Mouse (Mus musculus) testis, adult 2 months (tissue): ENCODE measurements at regions not wholly inside any gene's neighbourhood (a gene's known extent, or its start where the extent isn't known, plus 50 kb on each side); places are given as distances from the start of the nearest gene placed in this dataset.

Experiments used
- H3K27ac ChIP-seq: fragments of 200-500 bp; 2 replicates; pipeline ENCODE4 v1.5.1; 2012; ENCODE audit warnings: low read depth, low read length; ENCODE audit not compliant: control insufficient read depth, insufficient read depth
- H3K27me3 ChIP-seq: fragments of 200-500 bp; 2 replicates; pipeline ENCODE4 v1.6.1; 2012; ENCODE audit warnings: mild to moderate bottlenecking, low read length, moderate library complexity; ENCODE audit not compliant: control insufficient read depth, insufficient read depth
- H3K36me3 ChIP-seq: fragments of 200-500 bp; 2 replicates; pipeline ENCODE4 v1.6.1; 2012; ENCODE audit warnings: mild to moderate bottlenecking, low read length; ENCODE audit not compliant: control insufficient read depth, insufficient read depth
- H3K4me1 ChIP-seq: fragments of 200-500 bp; 2 replicates; pipeline ENCODE4 v1.6.1; 2012; ENCODE audit warnings: low read length; ENCODE audit not compliant: control insufficient read depth, insufficient read depth
- H3K4me3 ChIP-seq: fragments of 200-500 bp; 2 replicates; pipeline ENCODE4 v1.5.1; 2012; ENCODE audit warnings: low read depth, mild to moderate bottlenecking, low read length, moderate library complexity, mixed read lengths; ENCODE audit not compliant: control insufficient read depth
- CTCF ChIP-seq: fragments of 200-500 bp; IDR thresholded peaks from 2 replicates; pipeline ENCODE4 v1.5.1; 2012; ENCODE audit warnings: low read depth, mild to moderate bottlenecking, inconsistent platforms, low read length, moderate library complexity; ENCODE audit not compliant: control insufficient read depth, insufficient read depth, insufficient replicate concordance
- POLR2A ChIP-seq: fragments of 200-500 bp; IDR thresholded peaks from 2 replicates; pipeline ENCODE4 v1.6.1; 2012; ENCODE audit warnings: low read depth, mild to moderate bottlenecking, inconsistent platforms, low read length, moderate library complexity; ENCODE audit not compliant: control insufficient read depth

GRCm38 (mm10) chr9:47364762-47365161 is 165.2 kb upstream of the Cadm1 start:
- H3K36me3 ChIP-seq: no peaks in the 10 kb centered on the region
- H3K27ac ChIP-seq: no peak overlapping the region
- H3K4me1 ChIP-seq: peaks cover 8% of the 10 kb centered on the region
- TF ChIP-seq CTCF (no peak), POLR2A (no peak)
- no peak overlapping the region for H3K4me3 ChIP-seq
- H3K27me3 ChIP-seq: no peaks in the 10 kb centered on the region; the same call in 1 of the 2 replicates

DNA sequence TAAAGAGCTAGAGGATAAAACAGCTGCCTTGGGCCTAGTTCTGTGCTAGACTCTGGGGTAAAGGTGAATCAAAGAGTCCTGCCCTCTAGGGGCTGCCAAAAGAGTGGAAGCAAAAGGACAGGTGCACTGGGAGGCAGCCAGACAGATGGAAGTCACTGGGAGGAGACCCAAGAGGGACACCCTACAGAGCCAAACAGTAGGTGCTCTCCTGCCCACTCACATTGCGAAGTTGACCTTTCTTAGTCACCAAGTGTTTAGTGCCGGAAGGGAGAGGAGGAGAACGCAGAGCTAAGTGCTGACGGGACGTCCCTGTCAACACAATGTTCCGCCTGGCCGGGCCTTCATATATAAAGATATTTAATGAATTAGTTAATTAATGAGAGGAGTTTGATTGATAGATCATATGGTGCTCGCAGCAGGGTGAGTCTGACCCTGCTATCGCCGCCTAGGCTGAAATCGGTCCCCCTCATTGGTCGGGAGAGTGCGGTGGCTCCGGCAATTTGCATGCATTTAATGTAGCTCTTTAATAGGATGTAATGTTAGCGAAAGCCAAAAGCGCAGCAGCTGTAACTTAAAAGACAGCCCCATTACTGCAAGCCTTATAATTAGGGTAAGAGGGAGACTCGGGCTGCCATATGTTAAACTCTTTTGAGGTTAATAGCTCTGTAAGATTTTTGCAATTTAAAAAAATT is 162.6 kb upstream of the Cadm1 start:
- Histone ChIP-seq H3K4me3 (no peak overlapping the region), H3K36me3 (no peaks in the 10 kb centered on the region), H3K27ac (no peak overlapping the region), H3K4me1 (peaks cover 6% of the 10 kb centered on the region), H3K27me3 (no peaks in the 10 kb centered on the region; the same call in 1 of the 2 replicates)
- TF ChIP-seq POLR2A (no peak), CTCF (no peak)

DNA sequence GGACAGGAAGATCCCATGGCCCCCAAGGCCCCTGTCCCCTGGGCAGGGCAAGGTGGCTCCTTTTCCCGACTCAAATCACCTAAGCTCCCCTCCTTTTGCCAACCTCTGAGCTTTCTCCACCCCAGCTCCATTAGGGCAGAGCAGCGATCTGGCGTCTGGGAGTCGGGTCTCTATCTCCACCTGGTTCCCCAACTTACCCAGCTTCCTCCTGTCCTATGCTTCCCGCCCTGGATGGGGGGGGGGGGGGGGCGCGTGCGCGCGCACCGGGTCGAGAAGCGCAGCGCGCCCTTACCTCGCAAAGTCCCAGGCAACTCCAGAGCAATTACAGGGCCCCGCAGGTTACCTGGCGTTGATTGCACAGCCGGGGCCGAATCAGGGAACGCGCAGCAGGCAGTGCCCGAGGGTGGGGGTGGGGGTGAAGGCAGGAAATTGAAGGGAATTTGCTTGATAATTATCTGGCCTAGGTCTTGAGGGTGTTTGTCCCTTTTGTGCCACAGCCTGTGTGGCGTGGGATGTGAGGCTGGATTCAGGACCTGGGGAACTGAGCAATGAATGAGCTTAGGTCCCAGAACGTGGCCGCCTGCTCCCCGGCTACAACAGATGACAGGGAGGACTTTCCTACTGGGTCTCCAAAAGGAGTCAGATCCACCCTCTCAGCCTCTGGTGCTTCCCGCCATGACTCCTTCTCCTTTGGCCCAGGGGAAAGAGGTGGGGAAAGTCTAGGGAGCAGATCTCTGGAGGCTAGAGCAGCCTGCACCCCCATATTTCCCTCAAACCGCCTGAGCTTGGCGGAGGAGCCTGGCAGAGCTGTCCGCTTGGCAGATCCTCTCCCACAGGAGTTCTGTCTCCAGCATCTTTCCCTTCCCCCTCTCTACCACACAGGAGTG is 161.7 kb upstream of the Cadm1 start:
- Histone ChIP-seq H3K4me3 (no peak overlapping the region), H3K27me3 (no peaks in the 10 kb centered on the region), H3K36me3 (no peaks in the 10 kb centered on the region), H3K4me1 (peaks cover under 1% of the 10 kb centered on the region), H3K27ac (no peak overlapping the region)
- TF ChIP-seq CTCF: no peak
- no peak for TF ChIP-seq POLR2A

DNA sequence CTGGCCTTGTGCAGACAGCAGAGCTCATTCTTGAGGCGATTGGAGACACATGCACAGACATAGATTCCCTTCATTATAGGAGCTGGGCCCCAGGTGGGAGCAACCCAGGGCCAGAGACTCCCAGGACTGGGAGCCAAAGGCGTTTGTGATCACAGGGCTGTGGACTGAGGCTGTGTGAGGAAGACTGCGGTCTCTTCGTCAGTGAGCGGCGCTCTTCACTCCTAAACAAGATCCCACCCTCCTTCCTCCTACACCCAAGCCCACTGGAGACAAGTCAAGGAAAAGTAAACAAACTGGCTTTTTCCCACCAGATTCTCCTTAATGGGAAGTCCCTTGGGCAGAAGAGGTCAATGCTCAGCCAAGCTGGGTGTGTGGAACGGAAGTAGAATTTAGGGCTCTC is 157.7 kb upstream of the Cadm1 start:
- no peaks in the 10 kb centered on the region for H3K27me3 ChIP-seq
- H3K4me3 ChIP-seq: no peak overlapping the region
- peaks cover 6% of the 10 kb centered on the region for H3K4me1 ChIP-seq
- no peak overlapping the region for H3K27ac ChIP-seq
- H3K36me3 ChIP-seq: no peaks in the 10 kb centered on the region
- TF ChIP-seq POLR2A (no peak), CTCF (no peak)

GRCm38 (mm10) chr9:47374086-47374485 is 155.9 kb upstream of the Cadm1 start:
- H3K4me3 ChIP-seq: no peak overlapping the region
- H3K27me3 ChIP-seq: no peaks in the 10 kb centered on the region
- no peak for TF ChIP-seq POLR2A
- no peak for TF ChIP-seq CTCF
- H3K27ac ChIP-seq: no peak overlapping the region
- H3K36me3 ChIP-seq: no peaks in the 10 kb centered on the region
- peaks cover 6% of the 10 kb centered on the region for H3K4me1 ChIP-seq

- H3K4me3 ChIP-seq: no peak overlapping the region
- TF ChIP-seq POLR2A: no peak
- TF ChIP-seq CTCF: no peak
- no peaks in the 10 kb centered on the region for H3K36me3 ChIP-seq
- H3K27ac ChIP-seq: no peak overlapping the region
- H3K27me3 ChIP-seq: no peaks in the 10 kb centered on the region
- H3K4me1 ChIP-seq: peaks cover 6% of the 10 kb centered on the region
Observed at GRCm38 (mm10) chr9:47376645-47377044, 153.3 kb upstream of the Cadm1 start.

DNA sequence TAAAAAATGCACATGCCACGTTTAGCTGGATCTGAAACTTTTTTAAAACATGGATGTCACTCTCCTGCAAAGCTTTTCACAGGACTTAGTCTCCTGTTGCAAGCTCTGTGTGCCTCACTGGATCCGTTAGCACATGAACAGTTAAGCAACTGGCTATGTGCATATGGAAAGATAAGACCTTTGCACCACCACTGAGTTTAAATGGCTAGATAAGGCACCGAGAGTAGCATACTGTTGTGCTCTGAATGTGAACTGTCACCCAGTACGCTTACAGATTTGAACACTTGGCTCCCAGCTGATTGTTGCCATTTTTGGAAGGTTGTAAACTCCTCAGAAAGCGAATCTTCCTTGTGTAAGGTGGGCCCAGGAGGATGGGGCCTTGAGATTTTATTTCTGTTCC is 151.4 kb upstream of the Cadm1 start:
- Histone ChIP-seq H3K4me1 (peaks cover 6% of the 10 kb centered on the region), H3K36me3 (no peaks in the 10 kb centered on the region), H3K27ac (no peak overlapping the region), H3K4me3 (no peak overlapping the region), H3K27me3 (no peaks in the 10 kb centered on the region)
- TF ChIP-seq CTCF (no peak), POLR2A (no peak)
